Mouse (Mus musculus) embryonic facial prominence, embryonic 14.5 days (tissue): ENCODE results near the gene Serpina16. TPM values are rescaled to one million over a fixed set of nuclear protein-coding genes. Genes with fewer than 3 reads are reported as not detected.
"Not testable (repeated sequence)": the region's sequence is repeated elsewhere in the genome, so short reads cannot be mapped to it uniquely, and the experiment has no call there.

Experiments used
- ATAC-seq: fragments of 200-750 bp; cut with Nextera tagmentation; 2 replicates; pipeline ENCODE4 v1.8.0; 2017; ENCODE audit warnings: low read depth, moderate number of reproducible peaks, moderate TSS enrichment
- DNase-seq: peaks from one replicate; pipeline ENCODE4 v3.0.0-alpha.2; 2015; ENCODE audit warnings: low spot score
- H3K27ac ChIP-seq: fragments of 300-500 bp; sonication (generic); replicated peaks from 2 replicates; pipeline ENCODE4 v1.5.1; 2014; ENCODE audit warnings: low read depth, mild to moderate bottlenecking, low read length, moderate library complexity
- H3K27me3 ChIP-seq: fragments of 300-500 bp; sonication (generic); replicated peaks from 2 replicates; pipeline ENCODE4 v1.6.1; 2014; ENCODE audit warnings: low read length; ENCODE audit not compliant: control insufficient read depth, insufficient read depth
- H3K36me3 ChIP-seq: fragments of 300-500 bp; sonication (generic); 2 replicates; pipeline ENCODE4 v1.6.1; 2014; ENCODE audit warnings: low read length, mixed read lengths; ENCODE audit not compliant: control insufficient read depth, insufficient read depth
- H3K4me1 ChIP-seq: fragments of 300-500 bp; sonication (generic); 2 replicates; pipeline ENCODE4 v1.6.1; 2014; ENCODE audit warnings: antibody characterized with exemption, low read length; ENCODE audit not compliant: control insufficient read depth, insufficient read depth
- H3K4me2 ChIP-seq: fragments of 300-500 bp; sonication (generic); 2 replicates; pipeline ENCODE4 v1.6.1; 2014; ENCODE audit warnings: low read depth, mild to moderate bottlenecking, low read length, moderate library complexity, mixed read lengths
- H3K4me3 ChIP-seq: fragments of 300-500 bp; sonication (generic); 2 replicates; pipeline ENCODE4 v1.5.1; 2014; ENCODE audit warnings: low read depth, mild to moderate bottlenecking, low read length
- H3K9ac ChIP-seq: fragments of 300-500 bp; sonication (generic); 2 replicates; pipeline ENCODE4 v1.6.1; 2014; ENCODE audit warnings: low read depth, mild to moderate bottlenecking, low read length, moderate library complexity, mixed read lengths
- H3K9me3 ChIP-seq: fragments of 300-500 bp; sonication (generic); 2 replicates; pipeline ENCODE4 v1.6.1; 2016; ENCODE audit warnings: low read length; ENCODE audit not compliant: control insufficient read depth
- WGBS: fragments of 180-500 bp; shearing (Covaris S2); extraction: QIAGEN DNeasy Blood & Tissue Kit; methylation state at CpG from one replicate; pipeline ENCODE4 v1.1.7; 2014; 5-methylcytosine and 5-hydroxymethylcytosine counted together
- polyA plus RNA-seq: library from polyadenylated mRNA; unstranded; fragments of >200 nt; fragmentation: Nextera tagmentation; extraction: Ambion mirVana; gene quantifications from 2 replicates; pipeline ENCODE4 v1.2.1, GENCODE M21; 2014

Serpina16 gene
- polyA plus RNA-seq, 1 experiment from 2014 or later: not detected

DNA sequence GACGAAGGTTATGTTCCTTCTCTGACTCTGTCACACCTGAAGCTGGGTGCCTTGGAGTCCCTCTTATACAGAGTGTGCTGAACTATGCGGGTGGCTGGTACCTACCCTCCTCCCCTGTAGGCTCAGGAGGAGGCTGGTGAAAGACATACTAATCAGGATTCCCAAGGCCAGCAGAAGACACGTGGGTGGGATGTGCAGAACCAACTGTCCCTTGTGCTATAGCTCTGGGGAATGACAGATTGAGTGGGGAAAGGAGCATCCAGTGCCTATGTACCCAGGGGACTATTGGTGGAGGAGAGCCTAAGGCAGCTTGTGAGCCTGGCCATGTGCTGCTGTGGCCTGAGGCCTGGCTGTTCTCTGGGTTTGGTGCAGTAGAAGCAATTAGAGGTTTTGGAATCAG is 10.1 kb upstream of the Serpina16 start:
- H3K4me1 ChIP-seq: no peaks in the 10 kb centered on the region
- 81% methylated on average over 3 of the region's 3 CpGs for WGBS

DNA sequence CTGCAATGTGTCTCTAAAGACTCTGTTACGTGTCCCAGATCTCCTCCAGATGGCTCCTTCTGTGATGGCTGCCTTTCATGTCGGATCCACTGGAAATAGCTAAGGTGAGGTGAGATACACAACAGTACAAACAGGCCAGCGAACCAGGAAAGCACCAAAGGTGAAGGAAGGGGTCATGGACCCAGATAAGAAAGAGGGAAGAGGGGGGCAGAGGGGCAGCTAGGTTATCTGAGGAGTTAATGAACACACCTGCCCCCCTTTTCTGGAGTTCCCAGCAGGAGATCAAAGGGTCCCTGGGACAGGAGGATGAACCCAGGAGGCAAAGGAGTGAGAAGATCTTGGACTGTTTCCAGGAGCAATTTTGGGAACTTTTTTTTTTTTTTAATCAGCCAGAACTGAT is 9.4 kb upstream of the Serpina16 start:
- Histone ChIP-seq H3K27ac (no peak overlapping the region), H3K9me3 (no peaks in the 10 kb centered on the region), H3K4me1 (no peaks in the 10 kb centered on the region), H3K36me3 (no peaks in the 10 kb centered on the region), H3K4me2 (no peak overlapping the region), H3K4me3 (no peak overlapping the region), H3K9ac (no peak overlapping the region), H3K27me3 (no peaks in the 10 kb centered on the region)
- DNase-seq: no peak
- 72% methylated on average over 3 of the region's 3 CpGs for WGBS
- ATAC-seq: no peak

More for the DNA sequence above, 10.1 kb upstream of the Serpina16 start:
- Histone ChIP-seq H3K27ac (no peak overlapping the region), H3K9me3 (no peaks in the 10 kb centered on the region), H3K4me3 (no peak overlapping the region), H3K36me3 (no peaks in the 10 kb centered on the region), H3K27me3 (no peaks in the 10 kb centered on the region), H3K9ac (no peak overlapping the region), H3K4me2 (no peak overlapping the region)
- no peak for ATAC-seq
- DNase-seq: no peak

DNA sequence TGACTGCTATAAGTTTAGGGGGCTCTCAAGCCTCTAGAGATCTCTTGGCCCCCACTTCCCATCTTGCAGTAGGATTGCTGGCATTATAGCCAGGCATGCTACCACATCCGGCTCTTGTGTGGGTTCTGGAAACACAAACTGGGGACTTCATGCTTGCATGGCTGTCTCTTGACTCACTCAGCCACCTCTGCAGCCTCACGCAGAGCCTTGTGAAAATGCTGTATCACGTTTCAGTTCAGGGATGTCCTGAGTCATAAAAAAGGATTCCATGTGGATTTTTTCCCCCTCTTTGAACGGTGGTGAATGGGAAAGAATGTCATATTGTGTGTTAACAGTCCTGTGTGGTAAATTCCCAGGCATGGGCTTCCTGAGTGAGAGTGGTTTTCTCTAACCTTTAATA is 7.8 kb upstream of the Serpina16 start:
- Histone ChIP-seq H3K9me3 (no peaks in the 10 kb centered on the region), H3K27ac (no peak overlapping the region), H3K27me3 (no peaks in the 10 kb centered on the region), H3K4me1 (no peaks in the 10 kb centered on the region), H3K9ac (no peak overlapping the region), H3K4me3 (no peak overlapping the region), H3K36me3 (no peaks in the 10 kb centered on the region), H3K4me2 (no peak overlapping the region)
- WGBS: 42% methylated on average over 4 of the region's 4 CpGs
- no peak for DNase-seq
- no peak for ATAC-seq

DNA sequence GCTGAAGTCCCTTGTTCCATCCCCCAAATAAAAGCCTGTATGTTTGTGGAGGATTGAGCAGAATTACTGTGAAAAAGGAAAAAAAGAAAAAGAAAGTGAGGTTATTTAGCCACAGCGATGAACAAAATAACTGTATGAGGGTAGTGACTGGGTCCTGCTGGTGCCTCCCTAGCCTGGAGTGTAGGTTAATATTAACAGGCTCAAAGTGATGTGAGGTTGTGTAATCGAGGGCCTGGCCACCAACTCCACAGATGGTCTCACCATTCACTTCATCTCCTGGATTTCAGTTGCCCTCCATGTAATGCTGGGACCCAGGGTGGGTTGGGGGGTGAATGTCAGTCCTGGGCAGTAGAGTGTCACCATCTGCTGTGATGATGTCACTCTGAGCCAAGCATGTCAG is 5.8 kb upstream of the Serpina16 start:
- WGBS: 66% methylated on average over 2 of the region's 2 CpGs
- Histone ChIP-seq H3K36me3 (no peaks in the 10 kb centered on the region), H3K27ac (no peak overlapping the region), H3K4me1 (no peaks in the 10 kb centered on the region), H3K4me2 (no peak overlapping the region), H3K9me3 (no peaks in the 10 kb centered on the region), H3K4me3 (no peak overlapping the region), H3K9ac (no peak overlapping the region), H3K27me3 (no peaks in the 10 kb centered on the region)
- DNase-seq (no peak), ATAC-seq (no peak)

DNA sequence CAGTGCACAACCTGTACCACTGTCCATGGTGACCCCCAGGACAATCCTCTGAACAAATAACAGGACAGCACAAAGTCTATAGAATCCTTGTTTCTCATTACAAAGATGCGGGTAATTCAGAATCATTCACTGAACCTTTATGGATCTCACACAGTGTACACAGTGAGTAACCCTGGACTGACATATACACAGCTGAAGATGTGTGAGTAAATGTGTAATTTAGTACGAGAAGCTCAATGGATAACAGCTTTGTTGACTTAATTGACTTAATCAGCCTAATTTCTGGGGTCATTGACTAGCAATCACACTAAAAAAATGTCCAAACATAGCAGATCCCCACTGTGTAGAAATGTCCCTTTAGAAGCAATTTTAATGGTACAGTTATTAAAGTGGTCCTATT is 5.2 kb upstream of the Serpina16 start:
- Histone ChIP-seq H3K4me1 (no peaks in the 10 kb centered on the region), H3K4me3 (no peak overlapping the region), H3K36me3 (no peaks in the 10 kb centered on the region), H3K9me3 (no peaks in the 10 kb centered on the region), H3K9ac (no peak overlapping the region), H3K4me2 (no peak overlapping the region), H3K27ac (no peak overlapping the region), H3K27me3 (no peaks in the 10 kb centered on the region)
- WGBS: 72% methylated on average over 2 of the region's 2 CpGs
- ATAC-seq (no peak), DNase-seq (no peak)

DNA sequence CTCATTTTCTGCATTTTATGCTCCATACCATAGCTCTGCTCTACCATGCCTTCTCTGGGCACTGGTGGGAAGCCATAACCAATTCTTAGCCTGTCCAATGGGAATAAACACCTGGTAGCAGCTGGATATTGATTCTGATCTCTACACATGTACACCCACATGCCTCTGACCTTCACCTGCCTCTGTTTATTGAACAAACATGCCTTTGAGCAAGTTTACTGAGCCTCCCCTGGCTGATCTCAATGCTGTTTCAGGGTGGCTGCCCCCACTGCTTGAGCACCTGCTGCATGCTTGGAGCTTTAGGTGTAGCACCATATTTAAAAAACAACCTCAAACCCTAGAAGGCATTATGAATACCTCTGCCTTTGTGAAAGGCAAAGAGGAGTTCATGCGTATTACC is 3.9 kb upstream of the Serpina16 start:
- H3K27me3 ChIP-seq, H3K4me3 ChIP-seq, H3K4me2 ChIP-seq, ATAC-seq, DNase-seq, H3K36me3 ChIP-seq, H3K4me1 ChIP-seq, H3K9me3 ChIP-seq, H3K9ac ChIP-seq, H3K27ac ChIP-seq: not testable (repeated sequence)
- WGBS: 85% methylated on average over 1 of the region's 1 CpGs

DNA sequence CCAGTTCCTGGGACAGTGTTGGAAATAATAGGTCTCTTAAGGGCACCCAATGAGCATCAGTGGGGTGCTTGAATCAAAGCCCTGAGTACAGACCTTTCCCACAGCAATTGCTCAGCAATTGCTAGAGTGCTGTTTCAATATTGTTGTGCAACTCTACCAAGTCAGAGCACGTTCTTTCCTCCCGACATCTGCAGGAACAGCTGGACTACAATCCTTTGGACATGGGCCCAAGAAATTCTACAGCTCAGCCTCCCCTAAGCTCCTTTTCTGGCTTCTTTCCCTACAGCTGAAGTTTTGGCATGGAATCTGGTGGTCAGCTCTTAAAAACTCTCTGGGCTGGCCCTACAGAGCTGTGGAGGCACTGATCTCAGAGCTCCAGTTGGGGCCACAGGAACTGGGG is 2.8 kb downstream of the Serpina16 start:
- WGBS: 53% methylated on average over 2 of the region's 2 CpGs
- Histone ChIP-seq H3K27ac (no peak overlapping the region), H3K9me3 (no peaks in the 10 kb centered on the region), H3K36me3 (no peaks in the 10 kb centered on the region), H3K27me3 (no peaks in the 10 kb centered on the region), H3K9ac (no peak overlapping the region), H3K4me1 (no peaks in the 10 kb centered on the region), H3K4me2 (no peak overlapping the region), H3K4me3 (no peak overlapping the region)
- peak; percentile 47; the same call in 1 of the 2 replicates for ATAC-seq
- DNase-seq: peak; percentile 64

DNA sequence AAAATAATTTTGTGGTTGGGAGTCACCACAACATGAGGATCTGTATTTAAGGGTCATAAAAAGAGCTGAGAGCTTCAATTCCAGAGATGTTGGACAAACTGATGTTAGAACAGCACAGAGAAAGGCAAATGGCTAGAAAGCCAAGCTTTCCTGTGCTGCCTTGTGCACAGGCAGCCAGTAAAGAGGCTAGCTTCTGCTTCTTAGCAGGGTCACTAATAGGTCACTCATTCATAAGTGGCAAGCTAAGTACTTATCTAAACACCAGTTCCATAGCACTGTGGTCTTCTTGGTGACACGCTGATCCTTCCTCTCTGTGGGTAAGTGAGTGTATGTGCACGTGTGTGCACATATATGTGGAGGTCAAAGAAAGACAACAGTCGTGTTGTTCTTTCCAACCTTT is 4.5 kb downstream of the Serpina16 start:
- no peak overlapping the region for H3K4me2 ChIP-seq
- ATAC-seq (no peak), DNase-seq (no peak)
- 79% methylated on average over 3 of the region's 3 CpGs for WGBS
- H3K4me3 ChIP-seq: no peak overlapping the region
- no peaks in the 10 kb centered on the region for H3K27me3 ChIP-seq
- no peak overlapping the region for H3K27ac ChIP-seq
- H3K9ac ChIP-seq: no peak overlapping the region
- H3K4me1 ChIP-seq: no peaks in the 10 kb centered on the region
- H3K9me3 ChIP-seq: no peaks in the 10 kb centered on the region
- no peaks in the 10 kb centered on the region for H3K36me3 ChIP-seq

DNA sequence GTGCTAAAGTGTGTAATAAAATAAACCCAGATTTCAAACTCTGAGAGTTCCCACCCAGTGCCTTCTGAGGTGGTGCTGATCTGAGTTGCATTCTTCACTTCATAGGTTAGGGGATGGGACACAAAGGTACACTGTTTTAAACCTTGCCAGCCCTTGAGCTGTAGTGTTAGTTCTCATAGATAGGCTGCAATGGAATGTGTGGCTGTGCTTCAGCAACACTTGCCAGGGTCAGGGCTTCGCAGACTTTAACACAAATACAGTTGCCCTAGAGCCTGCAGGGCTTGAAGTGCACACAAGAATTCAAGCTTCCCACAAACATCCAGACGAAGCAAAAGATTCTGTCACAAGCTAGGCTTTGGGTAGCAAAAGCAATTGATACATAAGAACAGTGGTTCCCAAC is 5.0 kb downstream of the Serpina16 start:
- Histone ChIP-seq H3K4me1 (no peaks in the 10 kb centered on the region), H3K36me3 (no peaks in the 10 kb centered on the region), H3K27me3 (no peaks in the 10 kb centered on the region), H3K4me3 (no peak overlapping the region), H3K9me3 (no peaks in the 10 kb centered on the region; the same call in 1 of the 2 replicates), H3K9ac (no peak overlapping the region), H3K4me2 (no peak overlapping the region), H3K27ac (no peak overlapping the region)
- DNase-seq (no peak), ATAC-seq (no peak)
- 53% methylated on average over 2 of the region's 2 CpGs for WGBS
